Mouse (Mus musculus): ENCODE measurements around the gene Tenm2. TPM values are rescaled to one million over a fixed set of nuclear protein-coding genes. Genes with fewer than 3 reads are reported as not detected.

Tenm2 gene
- polyA plus RNA-seq, 1 experiment from 2014 or later: not detected

- TF ChIP-seq CTCF (IDR thresholded peaks at IDR 0.05; ENCODE audit: low read depth) (no peak), EP300 (IDR thresholded peaks at IDR 0.05; ENCODE audit: low read depth) (no peak)
- no peak overlapping the region for H3K27ac ChIP-seq (ENCODE audit: low read depth)
- H3K4me2 ChIP-seq (ENCODE audit: low read depth, low read length): no peak overlapping the region
- no peak overlapping the region for H3K4me3 ChIP-seq (ENCODE audit: low read depth, low read length)
- WGBS (ENCODE audit: insufficient replicate concordance): 77% methylated on average over 1 of the region's 1 CpGs
- no peaks in the 10 kb centered on the region for H3K9me3 ChIP-seq (ENCODE audit: low read length)
- H3K27me3 ChIP-seq (ENCODE audit: insufficient read depth, low read length): no peaks in the 10 kb centered on the region
- H3K9ac ChIP-seq (replicated peaks): no peak overlapping the region
- no peak for DNase-seq
- H3K4me1 ChIP-seq (ENCODE audit: insufficient read depth): no peaks in the 10 kb centered on the region
- H3K36me3 ChIP-seq (replicated peaks; ENCODE audit: insufficient read depth, low read length): no peaks in the 10 kb centered on the region
- ATAC-seq: no peak
Measured at GRCm38 (mm10) chr11:37009243-37009642, 226.5 kb downstream of the Tenm2 start.

GRCm38 (mm10) chr11:36997668-36998067, 238.1 kb downstream of the Tenm2 start:
- Histone ChIP-seq H3K27me3 (ENCODE audit: insufficient read depth, low read length) (no peaks in the 10 kb centered on the region), H3K36me3 (replicated peaks; ENCODE audit: insufficient read depth, low read length) (no peaks in the 10 kb centered on the region), H3K4me2 (ENCODE audit: low read depth, low read length) (no peak overlapping the region), H3K27ac (ENCODE audit: low read depth) (no peak overlapping the region), H3K4me1 (ENCODE audit: insufficient read depth) (no peaks in the 10 kb centered on the region), H3K4me3 (ENCODE audit: low read depth, low read length) (no peak overlapping the region), H3K9ac (replicated peaks) (no peak overlapping the region), H3K9me3 (ENCODE audit: low read length) (no peaks in the 10 kb centered on the region)
- TF ChIP-seq CTCF (IDR thresholded peaks at IDR 0.05; ENCODE audit: low read depth) (no peak), EP300 (IDR thresholded peaks at IDR 0.05; ENCODE audit: low read depth) (no peak)
- no peak for DNase-seq
- 67% methylated on average over 3 of the region's 3 CpGs for WGBS (ENCODE audit: insufficient replicate concordance)
- no peak for ATAC-seq

- Histone ChIP-seq H3K36me3 (replicated peaks; ENCODE audit: insufficient read depth, low read length) (no peaks in the 10 kb centered on the region), H3K9ac (replicated peaks) (no peak overlapping the region), H3K27ac (ENCODE audit: low read depth) (no peak overlapping the region), H3K4me1 (ENCODE audit: insufficient read depth) (no peaks in the 10 kb centered on the region), H3K4me2 (ENCODE audit: low read depth, low read length) (no peak overlapping the region), H3K4me3 (ENCODE audit: low read depth, low read length) (no peak overlapping the region), H3K9me3 (ENCODE audit: low read length) (no peaks in the 10 kb centered on the region), H3K27me3 (ENCODE audit: insufficient read depth, low read length) (no peaks in the 10 kb centered on the region)
- no peak for TF ChIP-seq EP300 (IDR thresholded peaks at IDR 0.05; ENCODE audit: low read depth)
- TF ChIP-seq CTCF (IDR thresholded peaks at IDR 0.05; ENCODE audit: low read depth): no peak
- DNase-seq (no peak), ATAC-seq (no peak)
- WGBS (ENCODE audit: insufficient replicate concordance): 66% methylated on average over 3 of the region's 3 CpGs
Measured at GRCm38 (mm10) chr11:36990895-36991294, 244.9 kb downstream of the Tenm2 start.

GRCm38 (mm10) chr11:36988776-36989565, 246.8 kb downstream of the Tenm2 start:
- H3K27me3 ChIP-seq (ENCODE audit: insufficient read depth, low read length): no peaks in the 10 kb centered on the region
- H3K4me2 ChIP-seq (ENCODE audit: low read depth, low read length): no peak overlapping the region
- no peak overlapping the region for H3K9ac ChIP-seq (replicated peaks)
- TF ChIP-seq CTCF (IDR thresholded peaks at IDR 0.05; ENCODE audit: low read depth): peak; percentile 9; the same call in 1 of the 2 replicates
- no peak for TF ChIP-seq EP300 (IDR thresholded peaks at IDR 0.05; ENCODE audit: low read depth)
- no peak overlapping the region for H3K27ac ChIP-seq (ENCODE audit: low read depth)
- no peak overlapping the region for H3K4me3 ChIP-seq (ENCODE audit: low read depth, low read length)
- H3K9me3 ChIP-seq (ENCODE audit: low read length): no peaks in the 10 kb centered on the region
- no peaks in the 10 kb centered on the region for H3K36me3 ChIP-seq (replicated peaks; ENCODE audit: insufficient read depth, low read length)
- H3K4me1 ChIP-seq (ENCODE audit: insufficient read depth): no peaks in the 10 kb centered on the region
- ATAC-seq: no peak
- no peak for DNase-seq
- WGBS (ENCODE audit: insufficient replicate concordance): 47% methylated on average over 5 of the region's 5 CpGs

- TF ChIP-seq CTCF (IDR thresholded peaks at IDR 0.05; ENCODE audit: low read depth) (no peak), EP300 (IDR thresholded peaks at IDR 0.05; ENCODE audit: low read depth) (no peak)
- DNase-seq (no peak), ATAC-seq (no peak)
- Histone ChIP-seq H3K4me1 (ENCODE audit: insufficient read depth) (no peaks in the 10 kb centered on the region), H3K4me2 (ENCODE audit: low read depth, low read length) (no peak overlapping the region), H3K27ac (ENCODE audit: low read depth) (no peak overlapping the region), H3K4me3 (ENCODE audit: low read depth, low read length) (no peak overlapping the region), H3K36me3 (replicated peaks; ENCODE audit: insufficient read depth, low read length) (no peaks in the 10 kb centered on the region), H3K9me3 (ENCODE audit: low read length) (no peaks in the 10 kb centered on the region), H3K27me3 (ENCODE audit: insufficient read depth, low read length) (no peaks in the 10 kb centered on the region), H3K9ac (replicated peaks) (no peak overlapping the region)
- WGBS (ENCODE audit: insufficient replicate concordance): 65% methylated on average over 2 of the region's 2 CpGs
Measured at GRCm38 (mm10) chr11:36974142-36974541, 261.6 kb downstream of the Tenm2 start.

GRCm38 (mm10) chr11:36958102-36958501, 277.7 kb downstream of the Tenm2 start:
- no peaks in the 10 kb centered on the region for H3K9me3 ChIP-seq (ENCODE audit: low read length)
- no peaks in the 10 kb centered on the region for H3K36me3 ChIP-seq (replicated peaks; ENCODE audit: insufficient read depth, low read length)
- no peaks in the 10 kb centered on the region for H3K4me1 ChIP-seq (ENCODE audit: insufficient read depth)
- 75% methylated on average over 5 of the region's 5 CpGs for WGBS (ENCODE audit: insufficient replicate concordance)
- TF ChIP-seq CTCF (IDR thresholded peaks at IDR 0.05; ENCODE audit: low read depth) (no peak), EP300 (IDR thresholded peaks at IDR 0.05; ENCODE audit: low read depth) (no peak)
- H3K4me3 ChIP-seq (ENCODE audit: low read depth, low read length): no peak overlapping the region
- ATAC-seq (no peak), DNase-seq (no peak)
- H3K4me2 ChIP-seq (ENCODE audit: low read depth, low read length): no peak overlapping the region
- H3K27me3 ChIP-seq (ENCODE audit: insufficient read depth, low read length): no peaks in the 10 kb centered on the region
- H3K9ac ChIP-seq (replicated peaks): no peak overlapping the region
- H3K27ac ChIP-seq (ENCODE audit: low read depth): no peak overlapping the region
